Mouse (Mus musculus) hindbrain, embryonic 14.5 days (tissue): ENCODE measurements at regions not wholly inside any gene's neighbourhood (a gene's known extent, or its start where the extent isn't known, plus 50 kb on each side); places are given as distances from the start of the nearest gene placed in this dataset.

Experiments
- ATAC-seq: fragments of 200-750 bp; cut with Nextera tagmentation; 2 replicates; pipeline ENCODE4 v1.8.0; 2017; ENCODE audit warnings: moderate number of reproducible peaks, mild to moderate bottlenecking, moderate TSS enrichment, moderate library complexity; ENCODE audit not compliant: low FRiP score
- DNase-seq: peaks from one replicate; pipeline ENCODE4 v3.0.0-alpha.2; 2015; ENCODE audit warnings: low spot score
- H3K27ac ChIP-seq: fragments of 300-500 bp; sonication (generic); 2 replicates; pipeline ENCODE4 v1.5.1; 2014; ENCODE audit warnings: mild to moderate bottlenecking, moderate library complexity
- H3K27me3 ChIP-seq: fragments of 300-500 bp; sonication (generic); 2 replicates; pipeline ENCODE4 v1.6.1; 2014; ENCODE audit warnings: mild to moderate bottlenecking, low read length, mixed read lengths; ENCODE audit not compliant: control insufficient read depth, insufficient read depth
- H3K36me3 ChIP-seq: fragments of 300-500 bp; sonication (generic); replicated peaks from 2 replicates; pipeline ENCODE4 v1.6.1; 2014; ENCODE audit not compliant: control insufficient read depth, insufficient read depth
- H3K4me1 ChIP-seq: fragments of 300-500 bp; sonication (generic); replicated peaks from 2 replicates; pipeline ENCODE4 v1.6.1; 2014; ENCODE audit warnings: antibody characterized with exemption, low read length, mixed read lengths; ENCODE audit not compliant: control insufficient read depth, insufficient read depth
- H3K4me2 ChIP-seq: fragments of 300-500 bp; sonication (generic); replicated peaks from 2 replicates; pipeline ENCODE4 v1.6.1; 2014; ENCODE audit warnings: mild to moderate bottlenecking, moderate library complexity
- H3K4me3 ChIP-seq: fragments of 300-500 bp; sonication (generic); replicated peaks from 2 replicates; pipeline ENCODE4 v1.5.1; 2014; ENCODE audit warnings: mild to moderate bottlenecking, low read length
- H3K9ac ChIP-seq: fragments of 300-500 bp; sonication (generic); 2 replicates; pipeline ENCODE4 v1.6.1; 2014
- H3K9me3 ChIP-seq: fragments of 300-500 bp; sonication (generic); 2 replicates; pipeline ENCODE4 v1.6.1; 2016; ENCODE audit warnings: low read length; ENCODE audit not compliant: control insufficient read depth
- WGBS: fragments of 180-500 bp; shearing (Covaris S2); extraction: QIAGEN DNeasy Blood & Tissue Kit; methylation state at CpG from one replicate; pipeline ENCODE4 v1.1.7; 2014; 5-methylcytosine and 5-hydroxymethylcytosine counted together

- no peak for DNase-seq
- Histone ChIP-seq H3K9me3 (no peaks in the 10 kb centered on the region), H3K27ac (no peak overlapping the region), H3K4me2 (no peak overlapping the region), H3K9ac (no peak overlapping the region), H3K4me3 (no peak overlapping the region), H3K4me1 (no peaks in the 10 kb centered on the region), H3K36me3 (no peaks in the 10 kb centered on the region), H3K27me3 (no peaks in the 10 kb centered on the region)
- WGBS, result 89% methylated on average over 3 of the region's 3 CpGs
- ATAC-seq, result no peak
Observed at GRCm38 (mm10) chr7:95551798-95552387, 619.2 kb upstream of the Tenm4 start.

- no peak overlapping the region for H3K4me2 ChIP-seq
- H3K4me1 ChIP-seq, result no peaks in the 10 kb centered on the region
- H3K4me3 ChIP-seq, result no peak overlapping the region
- DNase-seq, result no peak
- H3K27ac ChIP-seq, result no peak overlapping the region
- H3K9ac ChIP-seq, result no peak overlapping the region
- WGBS, result 68% methylated on average over 2 of the region's 2 CpGs
- H3K27me3 ChIP-seq, result no peaks in the 10 kb centered on the region
- no peaks in the 10 kb centered on the region for H3K9me3 ChIP-seq
- H3K36me3 ChIP-seq, result no peaks in the 10 kb centered on the region
- ATAC-seq, result no peak
Observed at GRCm38 (mm10) chr7:95558589-95558988, 612.5 kb upstream of the Tenm4 start.

DNA sequence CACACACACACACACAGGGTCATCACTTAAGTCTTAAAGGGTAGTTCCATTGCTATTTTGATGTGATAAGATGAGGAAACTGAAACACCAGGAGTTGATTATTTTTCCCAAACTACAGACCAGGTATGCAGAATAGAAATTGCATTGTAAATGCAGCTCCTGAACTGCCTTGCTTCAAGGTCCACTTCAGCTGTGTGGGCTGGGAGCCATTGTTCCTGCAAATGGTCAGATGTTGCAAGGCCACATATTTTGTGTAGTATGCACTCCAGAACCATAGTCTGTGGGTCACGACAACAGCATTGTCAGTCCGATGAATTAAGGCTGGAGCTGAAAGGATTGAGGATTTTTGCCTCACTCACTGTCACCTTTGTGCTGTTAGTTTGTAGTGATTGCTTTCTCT is 592.4 kb upstream of the Tenm4 start:
- no peaks in the 10 kb centered on the region for H3K4me1 ChIP-seq
- H3K9me3 ChIP-seq, result no peaks in the 10 kb centered on the region
- ATAC-seq (no peak), DNase-seq (no peak)
- H3K4me2 ChIP-seq, result no peak overlapping the region
- WGBS, result 91% methylated on average over 2 of the region's 2 CpGs
- H3K27me3 ChIP-seq, result no peaks in the 10 kb centered on the region
- no peak overlapping the region for H3K4me3 ChIP-seq
- no peak overlapping the region for H3K27ac ChIP-seq
- H3K36me3 ChIP-seq, result no peaks in the 10 kb centered on the region
- H3K9ac ChIP-seq, result no peak overlapping the region

DNA sequence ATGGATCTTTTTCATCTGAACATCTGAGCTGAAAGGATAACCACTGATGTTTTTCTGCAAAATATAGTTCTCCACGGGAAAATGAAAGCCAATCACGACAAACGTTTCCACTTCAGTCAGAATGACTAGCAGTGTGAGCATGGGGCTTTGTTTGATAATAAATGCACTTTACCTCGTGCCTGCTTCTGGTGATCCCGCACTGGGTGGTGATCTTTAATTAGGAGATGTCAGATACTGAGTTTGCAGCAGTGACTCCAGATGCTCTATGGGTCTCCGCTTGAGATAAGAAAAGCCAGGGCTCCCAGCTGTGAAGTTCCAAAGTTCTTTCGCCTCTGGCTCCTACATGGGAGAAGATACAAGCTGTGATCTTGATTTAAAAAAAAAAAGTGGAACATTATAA is 589.7 kb upstream of the Tenm4 start:
- no peak for DNase-seq
- WGBS, result 56% methylated on average over 7 of the region's 7 CpGs
- no peak for ATAC-seq

GRCm38 (mm10) chr7:95598339-95598738 is 572.7 kb upstream of the Tenm4 start:
- Histone ChIP-seq H3K27ac (no peak overlapping the region), H3K27me3 (no peaks in the 10 kb centered on the region), H3K4me3 (no peak overlapping the region), H3K4me1 (no peaks in the 10 kb centered on the region), H3K36me3 (no peaks in the 10 kb centered on the region), H3K9me3 (no peaks in the 10 kb centered on the region), H3K9ac (no peak overlapping the region), H3K4me2 (no peak overlapping the region)
- DNase-seq (no peak), ATAC-seq (no peak)
- 94% methylated on average over 2 of the region's 2 CpGs for WGBS

More for the DNA sequence above, 589.7 kb upstream of the Tenm4 start:
- H3K4me3 ChIP-seq, result no peak overlapping the region
- no peak overlapping the region for H3K9ac ChIP-seq
- H3K4me2 ChIP-seq, result no peak overlapping the region
- no peak overlapping the region for H3K27ac ChIP-seq
- no peaks in the 10 kb centered on the region for H3K9me3 ChIP-seq
- H3K36me3 ChIP-seq, result no peaks in the 10 kb centered on the region
- H3K27me3 ChIP-seq, result no peaks in the 10 kb centered on the region
- H3K4me1 ChIP-seq, result no peaks in the 10 kb centered on the region

- DNase-seq (no peak), ATAC-seq (no peak)
- Histone ChIP-seq H3K36me3 (no peaks in the 10 kb centered on the region), H3K4me2 (no peak overlapping the region), H3K4me1 (no peaks in the 10 kb centered on the region), H3K9me3 (no peaks in the 10 kb centered on the region), H3K9ac (no peak overlapping the region), H3K27me3 (no peaks in the 10 kb centered on the region), H3K27ac (no peak overlapping the region), H3K4me3 (no peak overlapping the region)
- WGBS, result 80% methylated on average over 2 of the region's 2 CpGs
Observed at GRCm38 (mm10) chr7:95613736-95614135, 557.3 kb upstream of the Tenm4 start.

GRCm38 (mm10) chr7:95617370-95617769 is 553.7 kb upstream of the Tenm4 start:
- 70% methylated on average over 2 of the region's 2 CpGs for WGBS
- no peak overlapping the region for H3K4me3 ChIP-seq

GRCm38 (mm10) chr7:95618170-95618569 is 552.9 kb upstream of the Tenm4 start:
- H3K4me2 ChIP-seq, result no peak overlapping the region
- no peak overlapping the region for H3K4me3 ChIP-seq
- H3K9ac ChIP-seq, result no peak overlapping the region
- H3K27me3 ChIP-seq, result no peaks in the 10 kb centered on the region
- H3K36me3 ChIP-seq, result no peaks in the 10 kb centered on the region
- no peak overlapping the region for H3K27ac ChIP-seq
- no peak for DNase-seq
- H3K4me1 ChIP-seq, result no peaks in the 10 kb centered on the region
- 0 out of 2 replicates have a peak, but pooled peaks have one; percentile 51 for ATAC-seq
- H3K9me3 ChIP-seq, result no peaks in the 10 kb centered on the region

More at GRCm38 (mm10) chr7:95617370-95617769, 553.7 kb upstream of the Tenm4 start:
- Histone ChIP-seq H3K36me3 (no peaks in the 10 kb centered on the region), H3K27me3 (no peaks in the 10 kb centered on the region), H3K9me3 (no peaks in the 10 kb centered on the region), H3K9ac (no peak overlapping the region), H3K4me1 (no peaks in the 10 kb centered on the region), H3K4me2 (no peak overlapping the region), H3K27ac (no peak overlapping the region)
- ATAC-seq (no peak; the same call in 1 of the 2 replicates), DNase-seq (peak; percentile 43)

GRCm38 (mm10) chr7:95620079-95620478 is 551.0 kb upstream of the Tenm4 start:
- no peak overlapping the region for H3K27ac ChIP-seq
- DNase-seq, result no peak

DNA sequence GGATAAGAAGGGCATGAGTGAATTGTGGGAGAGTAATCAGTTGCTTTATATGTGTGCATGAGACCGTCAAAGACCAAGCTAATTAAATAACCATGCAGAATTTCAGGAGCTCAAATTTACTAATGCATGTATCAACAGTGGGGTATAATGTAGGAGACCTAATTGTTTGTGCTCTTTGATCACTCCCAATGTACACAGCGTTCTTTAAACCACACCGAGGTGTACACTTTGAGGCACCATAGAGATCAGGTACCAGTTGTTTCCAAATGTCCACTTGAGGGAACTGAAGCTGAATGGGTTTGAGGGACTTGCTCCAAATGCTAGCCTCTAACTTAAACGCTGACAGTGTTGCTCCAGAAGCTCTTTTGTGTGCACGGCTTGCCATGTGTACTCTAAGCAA is 530.4 kb upstream of the Tenm4 start:
- no peak overlapping the region for H3K4me2 ChIP-seq
- no peak overlapping the region for H3K4me3 ChIP-seq
- WGBS, result 92% methylated on average over 5 of the region's 5 CpGs
- DNase-seq, result no peak
- ATAC-seq, result no peak
- no peaks in the 10 kb centered on the region for H3K9me3 ChIP-seq
- H3K27me3 ChIP-seq, result no peaks in the 10 kb centered on the region
- H3K27ac ChIP-seq, result no peak overlapping the region
- H3K4me1 ChIP-seq, result no peaks in the 10 kb centered on the region
- no peaks in the 10 kb centered on the region for H3K36me3 ChIP-seq
- H3K9ac ChIP-seq, result no peak overlapping the region

More at GRCm38 (mm10) chr7:95620079-95620478, 551.0 kb upstream of the Tenm4 start:
- Histone ChIP-seq H3K4me3 (no peak overlapping the region), H3K9ac (no peak overlapping the region), H3K4me1 (no peaks in the 10 kb centered on the region), H3K4me2 (no peak overlapping the region), H3K27me3 (no peaks in the 10 kb centered on the region), H3K36me3 (no peaks in the 10 kb centered on the region), H3K9me3 (no peaks in the 10 kb centered on the region)
- ATAC-seq, result no peak
